Comparison of ENCODE assay signal across 23 mouse cellular contexts in the genomic region with DNA sequence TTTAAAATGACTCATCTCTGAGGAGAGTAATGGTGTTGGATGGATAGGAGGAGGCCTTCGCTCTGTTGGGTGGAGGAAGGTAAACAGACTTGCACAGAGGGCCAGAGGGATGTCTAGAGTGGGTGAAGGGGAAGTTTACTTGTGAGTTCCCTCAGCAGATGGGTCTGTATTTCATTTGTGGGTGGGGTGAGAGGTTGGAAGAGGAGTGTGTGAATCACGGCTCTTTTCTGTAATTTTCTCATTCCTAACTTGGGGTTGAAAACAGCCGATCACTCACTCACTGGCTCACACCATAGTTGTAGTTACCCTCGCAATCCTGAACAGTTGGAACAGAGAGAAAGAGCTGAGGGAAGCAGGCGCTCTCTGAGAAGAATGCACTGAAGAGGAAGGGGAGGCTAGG. TPM values are rescaled to one million over a fixed set of nuclear protein-coding genes. Genes with fewer than 3 reads are reported as not detected.
"Had no signal": no experiment of that assay in that cellular context is flagged by ENCODE, and none has a peak within 500 bp of the region (broad histone marks: within the 10 kb centered on the region; RNA-seq: fewer than 3 reads in every experiment).

No protein-coding gene starts in this region.

- H3K9me3 ChIP-seq: kidney, embryonic 15.5 days; liver, embryonic 13.5 days; midbrain, embryonic 12.5 days; midbrain, embryonic 15.5 days; neural tube, embryonic 12.5 days; neural tube, embryonic 15.5 days; stomach, embryonic 15.5 days had no signal

- H3K4me1 ChIP-seq: kidney, embryonic 15.5 days; liver, embryonic 13.5 days; midbrain, embryonic 12.5 days; midbrain, embryonic 15.5 days; neural tube, embryonic 12.5 days; neural tube, embryonic 15.5 days; stomach, embryonic 15.5 days had no signal

- H3K27ac ChIP-seq: kidney, embryonic 15.5 days; left cerebral cortex, adult 2 months; liver, embryonic 13.5 days; midbrain, embryonic 12.5 days; midbrain, embryonic 15.5 days; neural tube, embryonic 12.5 days; neural tube, embryonic 15.5 days; stomach, embryonic 15.5 days had no signal

- H3K36me3 ChIP-seq: kidney, embryonic 15.5 days; liver, embryonic 13.5 days; midbrain, embryonic 12.5 days; midbrain, embryonic 15.5 days; neural tube, embryonic 12.5 days; neural tube, embryonic 15.5 days; stomach, embryonic 15.5 days had no signal

- ATAC-seq: intestine, postnatal 0 days; midbrain, embryonic 15.5 days had no signal

- H3K4me2 ChIP-seq: kidney, embryonic 15.5 days; liver, embryonic 13.5 days; midbrain, embryonic 12.5 days; midbrain, embryonic 15.5 days; neural tube, embryonic 12.5 days; neural tube, embryonic 15.5 days; stomach, embryonic 15.5 days had no signal

- DNase-seq: kidney, adult 8-10 months; kidney, postnatal 10 days; kidney, postnatal 36 days; layer of hippocampus, postnatal 36 days; liver, embryonic 13.5 days; lung, adult 2 months; lung, postnatal 14 days; lung, postnatal 4 days; spleen, adult 18-20 months; thymus, adult 2 months; thymus, postnatal 14 days; thymus, postnatal 4 days had no signal

- H3K9ac ChIP-seq: kidney, embryonic 15.5 days; liver, embryonic 13.5 days; midbrain, embryonic 12.5 days; midbrain, embryonic 15.5 days; neural tube, embryonic 12.5 days; neural tube, embryonic 15.5 days; stomach, embryonic 15.5 days had no signal

- H3K4me3 ChIP-seq: kidney, embryonic 15.5 days; left cerebral cortex, adult 2 months; liver, embryonic 13.5 days; midbrain, embryonic 12.5 days; midbrain, embryonic 15.5 days; neural tube, embryonic 12.5 days; neural tube, embryonic 15.5 days; stomach, embryonic 15.5 days had no signal

- H3K27me3 ChIP-seq: kidney, embryonic 15.5 days; liver, embryonic 13.5 days; midbrain, embryonic 12.5 days; midbrain, embryonic 15.5 days; neural tube, embryonic 12.5 days; neural tube, embryonic 15.5 days; stomach, embryonic 15.5 days had no signal

RNA-seq across cellular contexts. Expression of gene Pthlh, which starts 35.6 kb away (rescaled TPM):
- total RNA-seq: liver, adult 2 months; megakaryocyte progenitor cell, adult 5-6 weeks had no signal
- polyA plus RNA-seq: liver, adult 2 months; liver, embryonic 13.5 days; liver, embryonic 16.5 days had no signal
